Mouse (Mus musculus) heart, postnatal 0 days (tissue): Measurements from ENCODE around the gene Kctd10.

ENCODE experiments used
- CTCF ChIP-seq: IDR thresholded peaks from 2 replicates; pipeline ENCODE4 v1.5.1; 2016; ENCODE audit warnings: antibody characterized with exemption, control low read depth, low read depth
- EP300 ChIP-seq: IDR thresholded peaks from 2 replicates; pipeline ENCODE4 v1.6.1; 2016; ENCODE audit warnings: antibody characterized with exemption, low read depth

GRCm38 (mm10) chr5:114416855-114417254 lies 36.5 kb upstream of the Kctd10 start:
- TF ChIP-seq CTCF (no peak), EP300 (no peak)
